Mouse (Mus musculus) stomach, postnatal 0 days (tissue): Measurements from ENCODE around the gene Tenm4. TPM values are rescaled to one million over a fixed set of nuclear protein-coding genes. Genes with fewer than 3 reads are reported as not detected.

Experiments used
- ATAC-seq: fragments of 200-750 bp; cut with Nextera tagmentation; 2 replicates; pipeline ENCODE4 v1.8.0; 2017; ENCODE audit not compliant: low FRiP score, low TSS enrichment
- DNase-seq: peaks from one replicate; pipeline ENCODE4 v3.0.0-alpha.2; 2016; ENCODE audit warnings: low spot score
- H3K27ac ChIP-seq: fragments of 300-500 bp; sonication (generic); replicated peaks from 2 replicates; pipeline ENCODE4 v1.5.1; 2014; ENCODE audit warnings: mild to moderate bottlenecking, control low read depth
- H3K27me3 ChIP-seq: fragments of 300-500 bp; sonication (generic); 2 replicates; pipeline ENCODE4 v1.6.1; 2014; ENCODE audit warnings: low read length; ENCODE audit not compliant: control insufficient read depth, insufficient read depth
- H3K36me3 ChIP-seq: fragments of 300-500 bp; sonication (generic); 2 replicates; pipeline ENCODE4 v1.6.1; 2014; ENCODE audit warnings: low read length, mixed read lengths; ENCODE audit not compliant: control insufficient read depth, insufficient read depth
- H3K4me1 ChIP-seq: fragments of 300-500 bp; sonication (generic); replicated peaks from 2 replicates; pipeline ENCODE4 v1.6.1; 2014; ENCODE audit warnings: antibody characterized with exemption; ENCODE audit not compliant: control insufficient read depth, insufficient read depth
- H3K4me2 ChIP-seq: fragments of 300-500 bp; sonication (generic); replicated peaks from 2 replicates; pipeline ENCODE4 v1.6.1; 2014; ENCODE audit warnings: low read depth, mild to moderate bottlenecking, control low read depth, moderate library complexity
- H3K4me3 ChIP-seq: fragments of 300-500 bp; sonication (generic); 2 replicates; pipeline ENCODE4 v1.5.1; 2014; ENCODE audit warnings: low read depth, low read length, control low read depth
- H3K9ac ChIP-seq: fragments of 300-500 bp; sonication (generic); 2 replicates; pipeline ENCODE4 v1.6.1; 2014; ENCODE audit warnings: mild to moderate bottlenecking, low read length, control low read depth, mixed read lengths
- H3K9me3 ChIP-seq: fragments of 300-500 bp; sonication (generic); 2 replicates; pipeline ENCODE4 v1.6.1; 2016; ENCODE audit warnings: low read length; ENCODE audit not compliant: control insufficient read depth
- CTCF ChIP-seq: IDR thresholded peaks from 2 replicates; pipeline ENCODE4 v1.5.1; 2016; ENCODE audit warnings: antibody characterized with exemption, low read depth, mild to moderate bottlenecking, moderate library complexity
- EP300 ChIP-seq: optimal IDR thresholded peaks from 2 replicates; pipeline ENCODE3; 2016; ENCODE audit warnings: antibody characterized with exemption
- WGBS: fragments of 180-500 bp; shearing (Covaris S2); extraction: QIAGEN DNeasy Blood & Tissue Kit; methylation state at CpG from one replicate; pipeline ENCODE4 v1.1.7; 2014; 5-methylcytosine and 5-hydroxymethylcytosine counted together
- polyA plus RNA-seq: library from polyadenylated mRNA; unstranded; fragments of >200 nt; fragmentation: Nextera tagmentation; extraction: Ambion mirVana; gene quantifications from 2 replicates; pipeline ENCODE4 v1.2.1, GENCODE M21; 2015

Gene Tenm4
- polyA plus RNA-seq, 1 experiment from 2014 or later: 7.2 TPM

DNA sequence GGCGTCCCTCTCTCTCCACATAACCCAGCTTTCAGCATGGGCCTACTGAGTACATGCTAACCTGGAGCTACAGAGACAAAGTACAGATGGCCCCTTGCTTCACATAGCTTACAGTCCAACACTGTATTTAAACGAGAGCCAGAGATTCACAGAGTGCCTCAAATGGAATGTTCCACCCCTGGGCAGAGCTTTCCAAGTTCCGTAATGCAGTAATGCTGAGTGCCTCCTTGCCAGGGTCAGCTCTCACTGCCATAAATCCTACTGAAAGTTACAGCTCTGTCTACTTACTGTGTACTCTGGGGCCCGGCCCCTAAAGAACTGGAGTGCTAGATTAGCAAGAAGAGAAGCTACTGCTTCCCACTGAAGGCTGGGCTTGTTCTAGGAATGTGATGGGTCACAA, 23.6 kb upstream of the Tenm4 start:
- Histone ChIP-seq H3K27me3 (no peaks in the 10 kb centered on the region), H3K9me3 (no peaks in the 10 kb centered on the region), H3K4me3 (no peak overlapping the region), H3K9ac (no peak overlapping the region), H3K36me3 (no peaks in the 10 kb centered on the region), H3K4me2 (no peak overlapping the region), H3K4me1 (no peaks in the 10 kb centered on the region), H3K27ac (no peak overlapping the region)
- ATAC-seq (peak; percentile 63; the same call in 1 of the 2 replicates), DNase-seq (no peak)
- 51% methylated on average over 4 of the region's 4 CpGs for WGBS
- TF ChIP-seq EP300 (no peak), CTCF (no peak)

DNA sequence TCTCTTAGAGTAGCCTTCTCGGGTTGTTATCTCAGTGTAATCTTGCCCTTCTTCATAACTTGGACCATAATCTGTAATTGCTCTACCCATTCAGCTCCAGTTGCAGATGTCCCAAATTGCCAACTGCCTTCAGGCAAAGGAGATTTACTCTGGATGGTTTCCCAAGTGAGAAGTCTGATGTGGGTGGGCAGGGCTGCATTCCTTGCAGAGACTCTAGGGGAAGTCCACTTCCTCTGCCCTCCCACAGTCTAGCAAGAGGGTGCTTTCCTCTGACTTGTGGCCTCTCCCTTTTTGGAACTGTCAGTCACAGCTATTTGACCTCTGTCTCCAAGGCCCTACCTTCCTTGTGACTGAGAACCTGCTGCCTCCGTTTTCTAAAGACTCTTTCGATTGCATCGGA, 22.9 kb upstream of the Tenm4 start:
- WGBS: 63% methylated on average over 4 of the region's 4 CpGs
- no peak overlapping the region for H3K4me3 ChIP-seq
- no peaks in the 10 kb centered on the region for H3K9me3 ChIP-seq
- DNase-seq: no peak
- no peaks in the 10 kb centered on the region for H3K27me3 ChIP-seq
- no peak overlapping the region for H3K27ac ChIP-seq
- no peaks in the 10 kb centered on the region for H3K36me3 ChIP-seq
- no peak for ATAC-seq
- TF ChIP-seq CTCF (no peak), EP300 (no peak)
- no peak overlapping the region for H3K4me2 ChIP-seq
- H3K9ac ChIP-seq: no peak overlapping the region
- no peaks in the 10 kb centered on the region for H3K4me1 ChIP-seq

DNA sequence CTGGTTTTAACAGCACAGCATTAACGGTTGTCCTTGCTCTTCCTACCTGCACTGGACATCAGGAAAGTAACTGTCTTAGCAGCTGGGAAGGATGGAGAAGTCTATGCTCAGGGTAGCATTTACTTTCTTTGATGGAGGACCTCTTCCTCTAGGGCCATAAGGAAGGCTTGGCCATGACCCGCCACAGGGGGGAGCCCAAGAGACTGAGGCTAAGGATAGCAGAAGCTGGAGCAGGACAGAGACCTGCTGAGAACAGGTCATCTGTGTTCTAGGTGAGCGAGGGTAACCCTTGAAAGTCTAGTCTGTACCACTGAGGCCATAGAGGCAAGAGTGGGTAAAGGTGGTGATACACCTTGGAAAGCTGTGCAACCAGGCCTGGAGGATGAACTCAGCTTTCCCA, 19.8 kb upstream of the Tenm4 start:
- WGBS: 54% methylated on average over 3 of the region's 3 CpGs
- no peak overlapping the region for H3K4me2 ChIP-seq
- TF ChIP-seq CTCF (peak; percentile 77), EP300 (no peak)
- no peaks in the 10 kb centered on the region for H3K9me3 ChIP-seq
- no peaks in the 10 kb centered on the region for H3K36me3 ChIP-seq
- no peak overlapping the region for H3K4me3 ChIP-seq
- H3K4me1 ChIP-seq: no peaks in the 10 kb centered on the region
- no peak overlapping the region for H3K27ac ChIP-seq
- H3K9ac ChIP-seq: no peak overlapping the region
- DNase-seq: peak; percentile 68
- ATAC-seq: 0 out of 2 replicates have a peak, but pooled peaks have one; percentile 33
- no peaks in the 10 kb centered on the region for H3K27me3 ChIP-seq

DNA sequence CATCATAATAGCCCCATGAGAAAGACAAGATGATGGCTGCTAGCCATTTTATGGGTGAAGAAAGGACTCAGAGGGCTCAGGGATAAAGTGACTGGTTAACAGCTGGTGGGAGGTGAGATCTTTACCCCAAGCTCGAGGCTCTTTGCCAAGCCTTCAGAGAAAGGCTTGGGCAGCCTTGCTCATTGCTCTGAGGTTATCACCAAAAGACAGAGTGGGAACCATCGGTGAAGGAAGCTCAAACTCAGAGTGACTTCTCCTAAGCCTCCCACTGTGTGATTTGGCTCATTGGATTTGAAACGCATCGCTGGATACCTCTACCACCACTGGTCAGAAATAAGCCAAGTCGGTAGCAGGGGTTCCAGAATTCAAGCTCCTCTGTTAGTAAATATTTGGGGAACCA, 19.1 kb upstream of the Tenm4 start:
- WGBS: 50% methylated on average over 5 of the region's 5 CpGs
- H3K9me3 ChIP-seq: no peaks in the 10 kb centered on the region
- no peaks in the 10 kb centered on the region for H3K27me3 ChIP-seq
- no peak overlapping the region for H3K4me3 ChIP-seq
- H3K4me1 ChIP-seq: no peaks in the 10 kb centered on the region
- TF ChIP-seq EP300 (no peak), CTCF (no peak)
- no peak overlapping the region for H3K9ac ChIP-seq
- H3K27ac ChIP-seq: no peak overlapping the region
- no peaks in the 10 kb centered on the region for H3K36me3 ChIP-seq
- DNase-seq (no peak), ATAC-seq (no peak)
- H3K4me2 ChIP-seq: no peak overlapping the region

DNA sequence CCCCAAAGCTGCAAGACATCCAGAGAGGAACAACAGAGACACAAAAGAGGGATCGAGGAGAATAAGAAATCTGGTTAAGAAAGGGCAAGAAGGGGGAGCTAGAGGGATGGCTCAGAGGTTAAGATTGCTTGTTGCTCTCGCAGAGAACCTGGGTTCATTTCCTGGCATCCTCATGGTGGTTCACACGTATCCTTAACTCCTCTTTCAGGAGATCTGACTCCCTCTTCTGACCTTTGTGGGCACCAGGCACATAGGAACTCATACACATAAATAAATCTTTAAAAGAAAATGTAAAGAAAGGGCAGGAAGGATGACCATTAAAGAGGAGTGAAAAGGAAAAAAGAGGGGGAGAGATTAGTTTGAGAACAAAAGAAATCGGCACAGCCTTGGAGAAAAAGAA, 18.6 kb upstream of the Tenm4 start:
- DNase-seq (no peak), ATAC-seq (no peak)
- 22% methylated on average over 4 of the region's 4 CpGs for WGBS
- Histone ChIP-seq H3K9me3 (no peaks in the 10 kb centered on the region), H3K27ac (no peak overlapping the region), H3K36me3 (no peaks in the 10 kb centered on the region), H3K27me3 (no peaks in the 10 kb centered on the region), H3K9ac (no peak overlapping the region), H3K4me1 (no peaks in the 10 kb centered on the region), H3K4me2 (peak overlapping the region; percentile 47; the same call in 1 of the 2 replicates), H3K4me3 (no peak overlapping the region)
- TF ChIP-seq CTCF: no peak
- no peak for TF ChIP-seq EP300

DNA sequence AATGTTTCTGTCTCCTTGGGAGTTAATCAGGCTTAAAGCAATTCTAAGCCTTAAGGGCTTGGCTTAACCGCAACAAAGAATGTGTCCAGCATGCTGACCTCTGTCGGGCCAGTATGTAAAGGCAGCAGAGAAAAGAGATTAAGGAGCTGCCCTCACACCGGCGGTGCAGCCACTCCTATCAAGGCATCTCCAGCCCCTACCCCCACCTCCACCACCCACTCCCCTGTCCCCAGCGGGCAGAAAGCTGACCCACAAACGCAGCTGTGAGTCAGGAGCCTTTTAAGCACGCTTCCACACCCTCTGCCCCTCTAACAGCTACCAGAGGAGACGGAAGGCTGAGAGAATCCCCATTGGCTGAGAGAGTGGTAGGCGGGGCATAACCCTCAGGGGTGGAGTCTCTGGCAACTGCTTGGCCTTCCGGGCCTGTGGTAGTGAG, 18.1 kb upstream of the Tenm4 start:
- no peak for TF ChIP-seq EP300
- peak; percentile 59 for TF ChIP-seq CTCF
- Histone ChIP-seq H3K4me1 (no peaks in the 10 kb centered on the region), H3K27me3 (no peaks in the 10 kb centered on the region), H3K4me2 (peak overlapping the region; percentile 47), H3K9me3 (no peaks in the 10 kb centered on the region), H3K27ac (peak overlapping the region; percentile 45), H3K4me3 (peak overlapping the region; percentile 24), H3K36me3 (no peaks in the 10 kb centered on the region), H3K9ac (0 out of 2 replicates have a peak overlapping the region, but pooled peaks have one; percentile 31)
- ATAC-seq (peak; percentile 96), DNase-seq (peak; percentile 80)
- WGBS: 2% methylated on average over 10 of the region's 10 CpGs
